Mouse (Mus musculus): ENCODE measurements at regions not wholly inside any gene's neighbourhood (a gene's known extent, or its start where the extent isn't known, plus 50 kb on each side); places are given as distances from the start of the nearest gene placed in this dataset.
"Not testable (repeated sequence)": the region's sequence is repeated elsewhere in the genome, so short reads cannot be mapped to it uniquely, and the experiment has no call there.

DNA sequence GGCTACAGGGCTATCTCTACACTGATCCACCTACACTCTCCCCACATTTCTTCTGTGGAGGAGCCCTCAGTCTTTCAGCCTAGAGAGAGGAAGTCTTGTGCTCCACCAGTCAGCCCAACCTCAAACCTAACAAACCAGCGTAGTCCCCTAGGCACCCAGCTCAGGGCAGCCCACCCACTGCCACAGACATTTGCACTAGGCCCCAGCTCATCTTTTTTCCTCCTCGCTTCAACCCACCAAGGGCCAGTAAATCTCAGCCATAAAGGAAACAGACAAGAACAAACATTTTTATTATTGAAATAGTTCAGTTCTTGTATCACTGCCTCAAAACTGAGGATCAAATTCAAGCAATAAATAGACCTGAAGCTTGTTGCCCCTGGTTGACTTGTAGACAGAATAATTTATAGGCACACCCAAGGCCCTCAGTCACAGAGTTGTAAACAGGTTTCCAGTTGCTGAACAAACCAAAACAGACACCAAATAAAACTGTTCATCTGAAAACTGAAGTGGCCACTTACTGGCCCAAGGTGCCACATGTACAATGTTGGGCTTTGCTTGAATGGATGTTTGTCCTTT lies 58.0 kb upstream of the Cdyl start:
- no peak for ATAC-seq (ENCODE audit: low FRiP score, low TSS enrichment)

DNA sequence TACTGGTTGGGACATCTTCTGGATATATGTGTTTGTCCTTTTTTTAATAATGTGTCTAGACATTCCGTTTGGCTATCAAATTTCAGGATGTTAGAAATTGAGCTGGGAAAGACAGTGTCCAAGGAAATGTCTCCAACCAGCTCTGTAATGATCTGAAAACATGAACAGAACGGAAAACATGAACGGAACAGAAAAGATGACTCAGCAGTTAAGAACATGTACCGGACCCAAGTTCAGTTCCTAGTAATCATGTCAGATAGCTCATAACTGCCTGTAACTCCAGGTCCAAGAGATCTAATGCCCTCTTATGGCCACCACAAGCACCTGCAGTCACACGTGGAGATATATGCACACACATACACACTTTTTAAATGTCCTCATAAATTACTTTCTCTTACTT lies 56.6 kb upstream of the Cdyl start:
- ATAC-seq (ENCODE audit: low FRiP score, low TSS enrichment): no peak
- H3K9me3 ChIP-seq (ENCODE audit: low read length): no peaks in the 10 kb centered on the region
- WGBS: 95% methylated on average over 5 of the region's 5 CpGs
- no peaks in the 10 kb centered on the region for H3K36me3 ChIP-seq (ENCODE audit: insufficient read depth, low read length)
- H3K4me3 ChIP-seq (ENCODE audit: low read length): no peak overlapping the region
- no peak overlapping the region for H3K4me2 ChIP-seq (replicated peaks; ENCODE audit: low read depth, low read length)
- no peaks in the 10 kb centered on the region for H3K27me3 ChIP-seq (ENCODE audit: insufficient read depth, low read length)
- H3K4me1 ChIP-seq (ENCODE audit: insufficient read depth, low read length): no peaks in the 10 kb centered on the region
- H3K9ac ChIP-seq (replicated peaks; ENCODE audit: low read length): no peak overlapping the region
- no peak overlapping the region for H3K27ac ChIP-seq (ENCODE audit: low read length)

More for the DNA sequence above, 58.0 kb upstream of the Cdyl start:
- H3K4me1 ChIP-seq (ENCODE audit: insufficient read depth, low read length): no peaks in the 10 kb centered on the region
- H3K4me3 ChIP-seq (ENCODE audit: low read length): no peak overlapping the region
- H3K4me2 ChIP-seq (replicated peaks; ENCODE audit: low read depth, low read length): no peak overlapping the region
- H3K36me3 ChIP-seq (ENCODE audit: insufficient read depth, low read length): no peaks in the 10 kb centered on the region
- no peak overlapping the region for H3K9ac ChIP-seq (replicated peaks; ENCODE audit: low read length)
- H3K27ac ChIP-seq (ENCODE audit: low read length): no peak overlapping the region
- H3K27me3 ChIP-seq (ENCODE audit: insufficient read depth, low read length): no peaks in the 10 kb centered on the region
- H3K9me3 ChIP-seq (ENCODE audit: low read length): no peaks in the 10 kb centered on the region
- WGBS: 37% methylated on average over 2 of the region's 2 CpGs

DNA sequence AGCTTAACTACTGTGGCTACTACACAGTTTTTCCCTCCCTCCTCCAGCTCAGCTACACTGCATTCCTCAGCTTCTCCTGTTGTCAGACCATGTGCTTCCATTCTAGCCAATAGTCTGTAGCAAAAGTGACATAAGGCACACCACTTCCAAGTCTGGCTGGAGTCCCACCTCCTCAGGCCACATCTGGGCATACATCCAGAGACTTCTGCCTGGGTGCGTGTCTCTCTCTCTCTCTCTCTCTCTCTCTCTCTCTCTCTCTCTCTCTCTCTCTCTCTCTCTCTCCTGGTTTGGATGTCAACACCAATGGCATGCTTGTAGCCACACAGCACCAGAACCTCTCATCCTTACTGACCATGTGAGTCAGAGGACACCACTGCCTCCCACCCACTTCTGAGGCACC lies 55.6 kb upstream of the Cdyl start:
- 88% methylated on average over 1 of the region's 1 CpGs for WGBS

DNA sequence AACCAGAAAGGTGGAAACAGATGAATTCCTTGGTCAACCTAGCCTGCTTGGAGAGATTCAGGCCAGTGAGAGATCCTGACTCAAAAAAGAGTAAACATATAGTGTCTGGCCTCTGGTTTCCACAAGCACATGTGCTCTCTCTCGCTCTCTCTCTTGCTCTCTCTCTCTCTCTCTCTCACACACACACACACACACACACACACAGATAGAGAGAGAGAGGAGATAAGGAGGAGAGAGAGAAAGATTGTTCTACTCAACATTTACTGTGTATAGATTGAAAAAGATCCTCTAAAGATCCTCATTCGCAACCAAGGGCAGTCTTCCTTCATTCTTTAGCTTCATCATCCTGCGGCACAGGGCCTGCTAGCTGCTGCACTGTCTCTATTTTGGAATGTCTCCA lies 54.9 kb upstream of the Cdyl start:
- H3K4me2 ChIP-seq (replicated peaks; ENCODE audit: low read depth, low read length): no peak overlapping the region
- H3K9me3 ChIP-seq (ENCODE audit: low read length): no peaks in the 10 kb centered on the region
- H3K36me3 ChIP-seq (ENCODE audit: insufficient read depth, low read length): no peaks in the 10 kb centered on the region
- no peak overlapping the region for H3K4me3 ChIP-seq (ENCODE audit: low read length)
- 91% methylated on average over 3 of the region's 3 CpGs for WGBS
- no peak overlapping the region for H3K27ac ChIP-seq (ENCODE audit: low read length)
- H3K9ac ChIP-seq (replicated peaks; ENCODE audit: low read length): no peak overlapping the region
- H3K27me3 ChIP-seq (ENCODE audit: insufficient read depth, low read length): no peaks in the 10 kb centered on the region
- H3K4me1 ChIP-seq (ENCODE audit: insufficient read depth, low read length): no peaks in the 10 kb centered on the region
- no peak for ATAC-seq (ENCODE audit: low FRiP score, low TSS enrichment)

More for the DNA sequence above, 55.6 kb upstream of the Cdyl start:
- Histone ChIP-seq H3K4me3 (ENCODE audit: low read length) (no peak overlapping the region), H3K27ac (ENCODE audit: low read length) (no peak overlapping the region), H3K9ac (replicated peaks; ENCODE audit: low read length) (no peak overlapping the region), H3K4me1 (ENCODE audit: insufficient read depth, low read length) (no peaks in the 10 kb centered on the region), H3K9me3 (ENCODE audit: low read length) (no peaks in the 10 kb centered on the region), H3K36me3 (ENCODE audit: insufficient read depth, low read length) (no peaks in the 10 kb centered on the region), H3K4me2 (replicated peaks; ENCODE audit: low read depth, low read length) (no peak overlapping the region), H3K27me3 (ENCODE audit: insufficient read depth, low read length) (no peaks in the 10 kb centered on the region)
- ATAC-seq (ENCODE audit: low FRiP score, low TSS enrichment): peak; percentile 86; the same call in 1 of the 2 replicates

DNA sequence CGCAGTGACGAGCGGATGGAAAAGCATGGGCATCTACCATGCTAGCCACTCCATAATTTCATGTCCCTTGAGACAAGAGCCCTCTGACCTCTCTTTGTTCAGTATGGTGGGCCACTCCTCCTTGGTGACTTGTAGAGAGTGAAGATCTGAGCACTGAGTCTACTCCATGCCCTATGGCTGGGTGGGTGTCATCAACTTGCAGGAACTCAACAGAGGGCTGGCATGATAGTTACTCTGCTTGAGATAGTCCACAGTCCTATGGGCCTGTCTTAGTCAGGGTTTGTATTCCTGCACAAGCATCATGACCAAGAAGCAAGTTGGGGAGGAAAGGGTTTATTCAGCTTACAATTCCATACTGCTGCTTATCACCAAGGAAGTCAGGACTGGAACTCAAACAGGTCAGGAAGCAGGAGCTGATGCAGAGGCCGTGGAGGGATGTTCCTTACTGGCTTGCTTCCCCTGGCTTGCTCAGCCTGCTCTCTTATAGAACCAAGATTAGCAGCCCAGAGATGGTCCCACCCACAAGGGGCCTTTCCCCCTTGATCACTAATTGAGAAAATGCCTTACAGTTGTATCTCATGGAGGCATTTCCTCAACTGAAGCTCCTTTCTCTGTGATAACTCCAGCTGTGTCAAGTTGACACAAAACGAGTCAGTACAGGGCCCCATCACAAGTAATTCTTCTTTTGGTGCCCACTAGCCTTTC lies 52.6 kb upstream of the Cdyl start:
- not testable (repeated sequence) for H3K4me2 ChIP-seq (replicated peaks; ENCODE audit: low read depth, low read length); H3K36me3 ChIP-seq (ENCODE audit: insufficient read depth, low read length); H3K4me1 ChIP-seq (ENCODE audit: insufficient read depth, low read length); H3K27me3 ChIP-seq (ENCODE audit: insufficient read depth, low read length); ATAC-seq (ENCODE audit: low FRiP score, low TSS enrichment); H3K9me3 ChIP-seq (ENCODE audit: low read length); H3K9ac ChIP-seq (replicated peaks; ENCODE audit: low read length); H3K27ac ChIP-seq (ENCODE audit: low read length); H3K4me3 ChIP-seq (ENCODE audit: low read length)
- WGBS: 83% methylated on average over 5 of the region's 5 CpGs

DNA sequence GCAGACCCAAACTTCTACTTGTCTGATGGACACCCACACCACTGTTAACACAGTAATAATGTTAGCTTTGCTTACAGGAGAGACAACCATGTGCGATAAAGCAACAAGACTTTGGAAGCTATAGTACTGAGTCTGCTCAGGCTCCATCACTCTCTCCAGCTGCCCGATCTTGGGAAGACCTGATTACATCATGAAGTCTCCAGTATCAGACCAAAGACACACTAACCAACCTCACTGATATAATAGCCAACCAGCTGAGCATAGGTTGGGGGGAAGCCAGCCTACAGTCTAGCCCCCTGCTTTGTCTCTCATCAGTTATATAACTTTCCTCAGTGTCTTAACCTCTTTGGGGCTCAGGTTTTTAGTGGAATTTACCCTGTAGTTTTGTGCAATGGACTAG lies 51.9 kb upstream of the Cdyl start:
- H3K4me3 ChIP-seq (ENCODE audit: low read length): no peak overlapping the region
- WGBS: 85% methylated on average over 2 of the region's 2 CpGs

More for the DNA sequence above, 51.9 kb upstream of the Cdyl start:
- no peak overlapping the region for H3K9ac ChIP-seq (replicated peaks; ENCODE audit: low read length)
- H3K9me3 ChIP-seq (ENCODE audit: low read length): no peaks in the 10 kb centered on the region
- no peak for ATAC-seq (ENCODE audit: low FRiP score, low TSS enrichment)
- H3K4me2 ChIP-seq (replicated peaks; ENCODE audit: low read depth, low read length): no peak overlapping the region
- H3K4me1 ChIP-seq (ENCODE audit: insufficient read depth, low read length): no peaks in the 10 kb centered on the region
- no peaks in the 10 kb centered on the region for H3K36me3 ChIP-seq (ENCODE audit: insufficient read depth, low read length)
- H3K27ac ChIP-seq (ENCODE audit: low read length): no peak overlapping the region
- H3K27me3 ChIP-seq (ENCODE audit: insufficient read depth, low read length): no peaks in the 10 kb centered on the region
